Comparison of ENCODE assay signal across 8 mouse cellular contexts in genomic region chr1:191096871-191097681, GRCm38 (mm10). TPM values are rescaled to one million over a fixed set of nuclear protein-coding genes. Genes with fewer than 3 reads are reported as not detected.
DNase-seq lines count a peak whose midpoint lies in the region; ATAC-seq and TF ChIP-seq lines count a peak whose summit lies in the region.

No protein-coding gene starts in this region.

- no peak overlapping the region; the same call in 1 of the 2 replicates for H3K9ac ChIP-seq in lung, embryonic 15.5 days
- no peak overlapping the region for H3K9ac ChIP-seq in forebrain, postnatal 0 days
- no peak overlapping the region; the same call in 1 of the 2 replicates for H3K9ac ChIP-seq in neural tube, embryonic 13.5 days

- H3K27ac ChIP-seq in lung, embryonic 15.5 days: no peak overlapping the region
- H3K27ac ChIP-seq in forebrain, postnatal 0 days (ENCODE audit: low read depth, low read length): no peak overlapping the region
- no peak overlapping the region for H3K27ac ChIP-seq in limb, embryonic 10.5 days
- no peak overlapping the region for H3K27ac ChIP-seq in neural tube, embryonic 13.5 days (replicated peaks)

- WGBS in lung, embryonic 15.5 days: 35% methylated on average over 14 of the region's 14 CpGs
- 49% methylated on average over 14 of the region's 14 CpGs for WGBS in lung, adult 2 months
- WGBS in forebrain, postnatal 0 days: 54% methylated on average over 14 of the region's 14 CpGs
- WGBS in limb, embryonic 10.5 days: 57% methylated on average over 14 of the region's 14 CpGs
- 57% methylated on average over 14 of the region's 14 CpGs for WGBS in neural tube, embryonic 13.5 days

- no peaks in the 10 kb centered on the region for H3K36me3 ChIP-seq in lung, embryonic 15.5 days
- no peaks in the 10 kb centered on the region for H3K36me3 ChIP-seq in forebrain, postnatal 0 days (ENCODE audit: insufficient read depth)
- H3K36me3 ChIP-seq in limb, embryonic 10.5 days: no peaks in the 10 kb centered on the region
- H3K36me3 ChIP-seq in neural tube, embryonic 13.5 days: no peaks in the 10 kb centered on the region

- H3K27me3 ChIP-seq in lung, embryonic 15.5 days: peaks cover 14% of the 10 kb centered on the region; the same call in 1 of the 2 replicates
- H3K27me3 ChIP-seq in forebrain, postnatal 0 days (ENCODE audit: insufficient read depth, low read length): 0 out of 2 replicates have a peak, but pooled peaks cover 3% of the 10 kb centered on the region
- peaks cover 33% of the 10 kb centered on the region for H3K27me3 ChIP-seq in limb, embryonic 10.5 days (ENCODE audit: low read depth, poor library complexity, severe bottlenecking)
- H3K27me3 ChIP-seq in neural tube, embryonic 13.5 days: peaks cover 28% of the 10 kb centered on the region

- ATAC-seq in lung, embryonic 15.5 days (ENCODE audit: borderline replicate concordance, extremely low read depth, low FRiP score, low TSS enrichment): no peak
- ATAC-seq in forebrain, postnatal 0 days: no peak
- 0 out of 2 replicates have a peak, but pooled peaks have one; percentile 16 for ATAC-seq in neural tube, embryonic 13.5 days (ENCODE audit: low read depth)

- no peak for DNase-seq in lung, adult 2 months
- peak; percentile 16 for DNase-seq in forebrain, postnatal 0 days
- no peak for DNase-seq in limb, embryonic 10.5 days (ENCODE audit: low spot score)
- no peak for DNase-seq in ovary, postnatal 10 days (ENCODE audit: low spot score)
- no peak for DNase-seq in cerebellum, adult 18-20 months
- DNase-seq in right cerebral cortex, postnatal 36 days (ENCODE audit: low spot score in 2 of 2): no peak

- no peak for TF ChIP-seq CTCF in lung, adult 2 months (IDR thresholded peaks at IDR 0.05; ENCODE audit: insufficient read depth, low read length)
- no peak for TF ChIP-seq CTCF in forebrain, postnatal 0 days (IDR thresholded peaks at IDR 0.05; ENCODE audit: low read depth)

- peaks cover 34% of the 10 kb centered on the region for H3K4me1 ChIP-seq in lung, embryonic 15.5 days
- H3K4me1 ChIP-seq in lung, adult 2 months (ENCODE audit: control insufficient read depth, insufficient read depth, low read length): no peaks in the 10 kb centered on the region
- H3K4me1 ChIP-seq in forebrain, postnatal 0 days (ENCODE audit: insufficient read depth): no peaks in the 10 kb centered on the region
- H3K4me1 ChIP-seq in limb, embryonic 10.5 days: peaks cover 30% of the 10 kb centered on the region
- H3K4me1 ChIP-seq in neural tube, embryonic 13.5 days (replicated peaks): peaks cover 19% of the 10 kb centered on the region

- H3K9me3 ChIP-seq in lung, embryonic 15.5 days: no peaks in the 10 kb centered on the region
- no peaks in the 10 kb centered on the region for H3K9me3 ChIP-seq in forebrain, postnatal 0 days (ENCODE audit: low read length)
- no peaks in the 10 kb centered on the region for H3K9me3 ChIP-seq in limb, embryonic 10.5 days (replicated peaks)
- H3K9me3 ChIP-seq in neural tube, embryonic 13.5 days: 0 out of 2 replicates have a peak, but pooled peaks cover 6% of the 10 kb centered on the region

- no peak for TF ChIP-seq POLR2A in lung, adult 2 months (IDR thresholded peaks at IDR 0.05; ENCODE audit: borderline replicate concordance, extremely low read depth, low read depth, low read length)

- H3K4me2 ChIP-seq in lung, embryonic 15.5 days: peak overlapping the region; percentile 100
- H3K4me2 ChIP-seq in forebrain, postnatal 0 days (ENCODE audit: low read depth): peak overlapping the region; percentile 99
- peak overlapping the region; percentile 99 for H3K4me2 ChIP-seq in neural tube, embryonic 13.5 days

- H3K4me3 ChIP-seq in lung, embryonic 15.5 days: peak overlapping the region; percentile 70
- no peak overlapping the region for H3K4me3 ChIP-seq in lung, adult 2 months (replicated peaks; ENCODE audit: extremely low read depth, low read depth, low read length)
- H3K4me3 ChIP-seq in forebrain, postnatal 0 days (ENCODE audit: low read depth, low read length): peak overlapping the region; percentile 49
- H3K4me3 ChIP-seq in limb, embryonic 10.5 days: peak overlapping the region; percentile 74
- H3K4me3 ChIP-seq in neural tube, embryonic 13.5 days: peak overlapping the region; percentile 59

RNA-seq across cellular contexts. Expression of gene Batf3, which starts 0.6 kb away (rescaled TPM):
- polyA plus RNA-seq in lung, embryonic 15.5 days (2015; fragmentation: Nextera tagmentation; extraction: Ambion mirVana): 9.3 and 11.4 TPM in 2 replicates
- 5.1 and 6.1 TPM in 2 replicates for polyA plus RNA-seq in lung, adult 2 months (2012; rRNA removed)
- 1.4 and 1.8 TPM in 2 replicates for total RNA-seq in forebrain, postnatal 0 days (2014; rRNA removed)
- polyA plus RNA-seq in forebrain, postnatal 0 days (2015; fragmentation: Nextera tagmentation; extraction: Ambion mirVana): 1.2 and 1.3 TPM in 2 replicates
- 8.1 and 11.1 TPM in 2 replicates for polyA plus RNA-seq in limb, embryonic 10.5 days (2016; fragmentation: Nextera tagmentation; extraction: Ambion mirVana)
- 2.0 and 2.6 TPM in 2 replicates for polyA plus RNA-seq in neural tube, embryonic 13.5 days (2015; fragmentation: Nextera tagmentation; extraction: Ambion mirVana)

RNA-seq across cellular contexts. Expression of gene Nsl1, which starts 34.3 kb away (rescaled TPM):
- 28.5 and 29.4 TPM in 2 replicates for polyA plus RNA-seq in lung, embryonic 15.5 days (2015; fragmentation: Nextera tagmentation; extraction: Ambion mirVana)
- 0.38 and 0.49 TPM in 2 replicates for polyA plus RNA-seq in lung, adult 2 months (2012; rRNA removed)
- total RNA-seq in forebrain, postnatal 0 days (2014; rRNA removed): 2.1 and 4.7 TPM in 2 replicates
- polyA plus RNA-seq in forebrain, postnatal 0 days (2015; fragmentation: Nextera tagmentation; extraction: Ambion mirVana): 1.2 and 2.5 TPM in 2 replicates
- polyA plus RNA-seq in limb, embryonic 10.5 days (2016; fragmentation: Nextera tagmentation; extraction: Ambion mirVana): 36.3 and 37.5 TPM in 2 replicates
- polyA plus RNA-seq in neural tube, embryonic 13.5 days (2015; fragmentation: Nextera tagmentation; extraction: Ambion mirVana): 4.6 and 4.9 TPM in 2 replicates

RNA-seq across cellular contexts. Expression of gene Tatdn3, which starts 34.3 kb away (rescaled TPM):
- 13.1 and 14.7 TPM in 2 replicates for polyA plus RNA-seq in lung, embryonic 15.5 days (2015; fragmentation: Nextera tagmentation; extraction: Ambion mirVana)
- 3.8 and 6.8 TPM in 2 replicates for polyA plus RNA-seq in lung, adult 2 months (2012; rRNA removed)
- total RNA-seq in forebrain, postnatal 0 days (2014; rRNA removed): 23.0 and 24.8 TPM in 2 replicates
- polyA plus RNA-seq in forebrain, postnatal 0 days (2015; fragmentation: Nextera tagmentation; extraction: Ambion mirVana): 11.9 and 13.2 TPM in 2 replicates
- 10.4 and 12.5 TPM in 2 replicates for polyA plus RNA-seq in limb, embryonic 10.5 days (2016; fragmentation: Nextera tagmentation; extraction: Ambion mirVana)
- polyA plus RNA-seq in neural tube, embryonic 13.5 days (2015; fragmentation: Nextera tagmentation; extraction: Ambion mirVana): 16.6 and 17.5 TPM in 2 replicates
